Mouse (Mus musculus) brain, embryonic 18.5 days (tissue): Measurements from ENCODE around the gene Cdr2.
"Not testable (repeated sequence)": the region's sequence is repeated elsewhere in the genome, so short reads cannot be mapped to it uniquely, and the experiment has no call there.

Experiments used
- DNase-seq: peaks from one replicate; pipeline ENCODE4 v3.0.0-alpha.2; 2012; ENCODE audit warnings: low read depth, low spot score

Cdr2 gene

GRCm38 (mm10) chr7:120910172-120910571 is 71.9 kb downstream of the Cdr2 start:
- DNase-seq, result not testable (repeated sequence)
